ENCODE assay signal across 8 mouse cellular contexts in the genomic region with DNA sequence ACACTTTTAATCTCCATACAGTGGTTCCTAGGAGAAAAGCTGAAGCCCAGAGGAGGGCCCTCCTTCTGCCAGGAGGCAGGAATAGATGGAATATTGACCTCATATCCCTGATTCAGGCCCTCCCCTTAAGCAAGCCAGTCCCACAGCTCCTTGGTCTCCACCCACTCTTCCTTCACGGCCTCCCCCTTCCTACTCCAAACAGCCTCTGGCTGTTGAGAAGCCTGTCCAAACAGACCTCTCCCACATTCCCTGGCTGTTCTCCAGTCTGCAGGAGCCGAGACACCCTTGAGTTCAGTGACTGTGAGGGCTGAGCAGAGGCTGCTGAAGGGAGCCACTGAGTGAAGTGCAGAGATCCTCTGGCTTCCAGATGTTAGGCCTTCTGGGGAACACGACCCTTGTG. TPM values are rescaled to one million over a fixed set of nuclear protein-coding genes. Genes with fewer than 3 reads are reported as not detected.
DNase-seq lines count a peak whose midpoint lies in the region; ATAC-seq and TF ChIP-seq lines count a peak whose summit lies in the region.

A gene (plus strand): TSS at position 194 of the 400 bp plus-strand sequence.

- TF ChIP-seq POLR2A in small intestine, adult 2 months (IDR thresholded peaks at IDR 0.05; ENCODE audit: low read depth, low read length) = no peak

- H3K4me2 ChIP-seq in heart, embryonic 11.5 days = no peak within 1 kb of the TSS

- H3K9me3 ChIP-seq in G1E (replicated peaks) = no peaks in the 10 kb centered on the region
- H3K9me3 ChIP-seq in heart, embryonic 11.5 days (replicated peaks; ENCODE audit: control insufficient read depth, low read length) = no peaks in the 10 kb centered on the region

- H3K36me3 ChIP-seq in G1E (replicated peaks) = no peaks in the 10 kb centered on the region
- no peaks in the 10 kb centered on the region for H3K36me3 ChIP-seq in heart, embryonic 11.5 days (ENCODE audit: control insufficient read depth, insufficient read depth, low read length)
- no peaks in the 10 kb centered on the region for H3K36me3 ChIP-seq in small intestine, adult 2 months (ENCODE audit: control insufficient read depth, insufficient read depth, low read length)

- H3K27me3 ChIP-seq in G1E (ENCODE audit: insufficient read depth, low read length) = peaks cover 35% of the 10 kb centered on the region
- no peaks in the 10 kb centered on the region for H3K27me3 ChIP-seq in heart, embryonic 11.5 days (ENCODE audit: control insufficient read depth, insufficient read depth, low read length)
- H3K27me3 ChIP-seq in small intestine, adult 2 months (ENCODE audit: control insufficient read depth, insufficient read depth, low read length) = no peaks in the 10 kb centered on the region

- no peak for DNase-seq in G1E (ENCODE audit: low spot score)
- peak; percentile 41 for DNase-seq in adrenal gland, postnatal 25 days
- DNase-seq in kidney, postnatal 36 days = peak; percentile 80 to 92
- no peak for DNase-seq in T-cell, adult 2 months (ENCODE audit: low spot score)
- no peak for DNase-seq in left cerebral cortex, adult 11 months (ENCODE audit: low spot score)

- TF ChIP-seq CTCF in G1E (IDR thresholded peaks at IDR 0.05; ENCODE audit: low read depth, low read length) = no peak
- no peak for TF ChIP-seq CTCF in small intestine, adult 2 months (IDR thresholded peaks at IDR 0.05; ENCODE audit: extremely low read depth, insufficient read length, insufficient replicate concordance, low read depth, low read length)

- H3K4me3 ChIP-seq in G1E (ENCODE audit: low read depth, low read length) = peak within 1 kb of the TSS; percentile 5; the same call in 1 of the 2 replicates
- no peak within 1 kb of the TSS for H3K4me3 ChIP-seq in heart, embryonic 11.5 days (ENCODE audit: low read depth, low read length)
- H3K4me3 ChIP-seq in small intestine, adult 2 months (ENCODE audit: low read depth, low read length) = no peak within 1 kb of the TSS

- H3K9ac ChIP-seq in heart, embryonic 11.5 days (ENCODE audit: low read depth, low read length) = no peak within 1 kb of the TSS

- no peaks in the 10 kb centered on the region for H3K4me1 ChIP-seq in G1E (ENCODE audit: insufficient read depth, low read depth, low read length)
- H3K4me1 ChIP-seq in heart, embryonic 11.5 days (ENCODE audit: control insufficient read depth, insufficient read depth, low read length) = peaks cover 42% of the 10 kb centered on the region
- H3K4me1 ChIP-seq in small intestine, adult 2 months (ENCODE audit: control insufficient read depth, insufficient read depth, insufficient read length, low read length) = peaks cover 20% of the 10 kb centered on the region; the same call in 1 of the 2 replicates

- H3K27ac ChIP-seq in heart, embryonic 11.5 days (ENCODE audit: low read depth, low read length) = peak within 1 kb of the TSS; percentile 80
- peak within 1 kb of the TSS; percentile 91 for H3K27ac ChIP-seq in small intestine, adult 2 months (ENCODE audit: insufficient read depth, low read depth, low read length)

- 14% methylated on average over 3 of the region's 3 CpGs for WGBS in heart, embryonic 11.5 days (ENCODE audit: insufficient replicate concordance)
- WGBS in small intestine, adult 2 months = 31% methylated on average over 3 of the region's 3 CpGs

- ATAC-seq in G1E (ENCODE audit: extremely low read depth, insufficient number of reproducible peaks, low FRiP score, poor library complexity, severe bottlenecking) = no peak
- ATAC-seq in heart, embryonic 11.5 days (replicated peaks; ENCODE audit: insufficient number of reproducible peaks, low FRiP score, low TSS enrichment) = peak; percentile 41; the same call in 1 of the 2 replicates
- ATAC-seq in cerebellum, adult (ENCODE audit: insufficient number of reproducible peaks, low FRiP score, low TSS enrichment) = no peak

RNA-seq across cellular contexts. Expression of the gene that starts here (rescaled TPM):
- total RNA-seq in G1E (2014; fragmentation: Nextera tagmentation) (not detected in 2 replicates), G1E (2017) (0.16 TPM in 1 of 2 replicates, not detected in the other)
- not detected in 2 replicates for polyA plus RNA-seq in G1E (2012)
- 1.5 and 1.9 TPM in 2 replicates for total RNA-seq in adrenal gland, postnatal 25 days (2021)
- 0.59 and 0.99 TPM in 2 replicates for polyA plus RNA-seq in heart, embryonic 11.5 days (2014; fragmentation: Nextera tagmentation; extraction: Ambion mirVana)
- polyA plus RNA-seq in small intestine, adult 2 months (2012; rRNA removed) = 1.0 and 2.0 TPM in 2 replicates

Comparison
In these comparisons a context has a peak if more than half of its experiments do, and no peak if none do; other contexts are left out.
1. Peak in ATAC-seq and H3K27ac ChIP-seq in heart, embryonic 11.5 days; RNA of the gene not detected or under 1 TPM.
2. DNase-seq: peak in adrenal gland, postnatal 25 days (single experiment) and kidney, postnatal 36 days (2 of 2); none in G1E (single experiment), T-cell, adult 2 months (single experiment) and left cerebral cortex, adult 11 months (single experiment).